Mouse (Mus musculus) large intestine, adult 2 months (tissue): Measurements from ENCODE around the gene Btnl1. TPM values are rescaled to one million over a fixed set of nuclear protein-coding genes. Genes with fewer than 3 reads are reported as not detected.
A peak's percentile ranks its signal among the peaks of the same experiment; 100 is the strongest.

Source experiments
- DNase-seq: peaks from one replicate; pipeline ENCODE4 v3.0.0-alpha.2; 2012; ENCODE audit warnings: low read depth, low spot score
- WGBS: fragments of 180-500 bp; shearing (Covaris S2); methylation state at CpG from one replicate; pipeline ENCODE4 v1.1.7; 2018; 5-methylcytosine and 5-hydroxymethylcytosine counted together
- polyA plus RNA-seq: library from polyadenylated mRNA; depleted of rRNA; stranded (reverse); fragments of >200 nt; gene quantifications from 2 replicates; pipeline ENCODE4 v1.2.3, GENCODE M21; 2012; rRNA removed

Btnl1 gene
- polyA plus RNA-seq, 1 experiment: 81.1 TPM

- DNase-seq: no peak
- 70% methylated on average over 11 of the region's 11 CpGs for WGBS
Observed at GRCm38 (mm10) chr17:34381876-34382275, 4.9 kb downstream of the Btnl1 start.

- no peak for DNase-seq
- 83% methylated on average over 7 of the region's 7 CpGs for WGBS
Observed at GRCm38 (mm10) chr17:34383212-34383611, 6.3 kb downstream of the Btnl1 start.

GRCm38 (mm10) chr17:34384699-34385098 is 7.8 kb downstream of the Btnl1 start:
- DNase-seq: no peak
- 39% methylated on average over 3 of the region's 3 CpGs for WGBS

GRCm38 (mm10) chr17:34386656-34387055 is 9.7 kb downstream of the Btnl1 start:
- 71% methylated on average over 2 of the region's 2 CpGs for WGBS
- DNase-seq: no peak

GRCm38 (mm10) chr17:34388513-34388912 is 11.6 kb downstream of the Btnl1 start:
- no peak for DNase-seq
- WGBS: 40% methylated on average over 4 of the region's 4 CpGs

- WGBS: 56% methylated on average over 7 of the region's 7 CpGs
- DNase-seq: no peak
Observed at GRCm38 (mm10) chr17:34391507-34391906, 14.6 kb downstream of the Btnl1 start.

GRCm38 (mm10) chr17:34392321-34392720 is 15.4 kb downstream of the Btnl1 start:
- no peak for DNase-seq
- WGBS: 9% methylated on average over 24 of the region's 24 CpGs

GRCm38 (mm10) chr17:34397357-34397756 is 20.4 kb downstream of the Btnl1 start:
- 63% methylated on average over 5 of the region's 5 CpGs for WGBS
- DNase-seq: no peak

GRCm38 (mm10) chr17:34398058-34398710 is 21.3 kb downstream of the Btnl1 start:
- peak; percentile 78 for DNase-seq
- WGBS: 20% methylated on average over 9 of the region's 9 CpGs

- DNase-seq: peak; percentile 76
- WGBS: 13% methylated on average over 34 of the region's 34 CpGs
Observed at GRCm38 (mm10) chr17:34398711-34399393, 21.9 kb downstream of the Btnl1 start, which contains the start of gene BC051142. TSS of gene BC051142 (plus strand) at chr17:34398820.

GRCm38 (mm10) chr17:34399394-34399715 is 22.4 kb downstream of the Btnl1 start:
- 74% methylated on average over 4 of the region's 4 CpGs for WGBS
- DNase-seq: no peak

GRCm38 (mm10) chr17:34411117-34411516 is 34.2 kb downstream of the Btnl1 start:
- peak; percentile 45 for DNase-seq
- 17% methylated on average over 6 of the region's 6 CpGs for WGBS

- 67% methylated on average over 7 of the region's 7 CpGs for WGBS
- DNase-seq: no peak
Observed at GRCm38 (mm10) chr17:34420014-34420413, 43.1 kb downstream of the Btnl1 start.

GRCm38 (mm10) chr17:34427597-34427996 is 50.7 kb downstream of the Btnl1 start:
- DNase-seq: no peak

Other genes starting within 250 kb of the Btnl1 start
- gene H2-DMb2, start 233.8 kb upstream of the Btnl1 start, polyA plus RNA-seq: 31.0 and 41.3 TPM in 2 replicates
- gene H2-DMb1, start 224.1 kb upstream of the Btnl1 start, polyA plus RNA-seq: 322 and 350 TPM in 2 replicates
- gene Tap1, start 189.6 kb upstream of the Btnl1 start, polyA plus RNA-seq: 80.6 and 126 TPM in 2 replicates
- 195 and 254 TPM in 2 replicates for gene Psmb9, start 189.4 kb upstream of the Btnl1 start, polyA plus RNA-seq
- 391 and 440 TPM in 2 replicates for gene Psmb8, start 179.4 kb upstream of the Btnl1 start, polyA plus RNA-seq
- 44.9 and 56.5 TPM in 2 replicates for gene Tap2, start 173.6 kb upstream of the Btnl1 start, polyA plus RNA-seq
- 25.1 and 30.6 TPM in 2 replicates for gene H2-Ob, start 138.2 kb upstream of the Btnl1 start, polyA plus RNA-seq
- 3,098 and 3,636 TPM in 2 replicates for gene H2-Ab1, start 119.4 kb upstream of the Btnl1 start, polyA plus RNA-seq
- 1,441 and 1,600 TPM in 2 replicates for gene H2-Aa, start 89.3 kb upstream of the Btnl1 start, polyA plus RNA-seq
- gene H2-Eb1, start 71.3 kb upstream of the Btnl1 start, polyA plus RNA-seq: 665 and 730 TPM in 2 replicates
- 2.6 and 3.1 TPM in 2 replicates for gene H2-Eb2, start 51.5 kb upstream of the Btnl1 start, polyA plus RNA-seq
- gene Btnl2, start 22.3 kb upstream of the Btnl1 start, polyA plus RNA-seq: 48.4 and 121 TPM in 2 replicates
- 0.64 and 1.3 TPM in 2 replicates for gene BC051142, start 21.7 kb downstream of the Btnl1 start, polyA plus RNA-seq
- 55.9 and 102 TPM in 2 replicates for gene Btnl4, start 100.2 kb downstream of the Btnl1 start, polyA plus RNA-seq
- gene Btnl6, start 140.2 kb downstream of the Btnl1 start, polyA plus RNA-seq: 115 and 205 TPM in 2 replicates
- 4.1 and 8.1 TPM in 2 replicates for gene Notch4, start 187.1 kb downstream of the Btnl1 start, polyA plus RNA-seq
- gene Gpsm3, start 212.7 kb downstream of the Btnl1 start, polyA plus RNA-seq: 11.2 and 11.8 TPM in 2 replicates
- 34.5 and 44.4 TPM in 2 replicates for gene Pbx2, start 214.1 kb downstream of the Btnl1 start, polyA plus RNA-seq
- gene Ager, start 220.7 kb downstream of the Btnl1 start, polyA plus RNA-seq: 1.9 and 2.1 TPM in 2 replicates
- gene Rnf5, start 226.6 kb downstream of the Btnl1 start, polyA plus RNA-seq: 171 and 173 TPM in 2 replicates
- gene Agpat1, start 227.1 kb downstream of the Btnl1 start, polyA plus RNA-seq: 255 and 267 TPM in 2 replicates
- gene Egfl8, start 238.8 kb downstream of the Btnl1 start, polyA plus RNA-seq: 1.7 and 2.2 TPM in 2 replicates